Mouse (Mus musculus) liver (tissue): ENCODE results near the gene Sh3bgrl2.

Experiments used
- DNase-seq: peaks from one replicate; pipeline ENCODE4 v3.0.0-alpha.2; 2020; ENCODE audit warnings: mixed read lengths

Gene Sh3bgrl2

DNA sequence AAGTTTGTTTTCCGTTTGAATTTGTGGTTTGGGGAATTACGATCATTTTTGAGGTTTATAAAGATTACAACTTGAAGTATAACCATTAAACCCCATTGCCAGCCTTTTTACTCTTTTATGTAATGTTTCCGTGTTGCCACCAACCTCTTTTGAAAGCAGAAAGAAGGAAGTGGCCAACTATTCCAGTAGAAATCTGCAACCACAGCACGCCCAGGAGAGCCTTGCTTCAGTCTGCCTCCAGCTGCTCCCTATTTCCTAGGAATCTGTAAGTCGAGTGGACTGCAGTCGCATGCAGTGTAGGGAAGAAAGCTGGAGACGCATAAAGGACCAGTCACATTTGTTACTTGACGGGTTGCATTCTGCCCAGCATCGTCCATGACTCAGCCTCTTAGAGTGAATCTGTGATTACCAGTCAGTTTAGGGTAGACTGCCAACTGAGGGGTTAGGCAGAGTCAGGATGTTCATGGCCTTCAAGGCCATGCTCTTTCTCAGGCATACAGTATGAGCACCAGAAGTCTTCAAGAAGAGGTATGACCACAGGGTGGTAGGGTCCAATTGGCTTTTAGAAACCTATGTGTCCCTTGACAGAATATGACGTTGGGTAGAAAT lies 43.8 kb downstream of the Sh3bgrl2 start:
- DNase-seq, result no peak

DNA sequence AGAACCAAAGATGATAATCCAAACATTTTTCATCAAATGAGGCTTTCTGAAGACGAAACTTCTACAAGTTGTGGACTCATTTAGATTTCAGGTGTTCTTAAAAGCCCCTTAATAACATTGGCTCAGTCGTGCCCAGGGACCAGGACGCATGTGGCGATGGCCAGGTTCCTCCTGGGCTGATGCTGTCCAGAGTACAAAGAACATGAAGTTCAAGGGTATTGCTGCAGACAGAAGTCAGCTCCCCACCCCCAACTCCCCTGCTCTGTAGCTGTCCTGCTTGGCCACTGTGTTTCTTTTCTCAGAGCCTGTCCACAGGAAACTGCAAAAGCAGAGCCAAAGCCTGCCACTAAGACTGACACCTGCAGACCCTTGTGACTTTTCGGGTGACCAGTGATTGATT lies 45.7 kb downstream of the Sh3bgrl2 start:
- DNase-seq, result no peak

DNA sequence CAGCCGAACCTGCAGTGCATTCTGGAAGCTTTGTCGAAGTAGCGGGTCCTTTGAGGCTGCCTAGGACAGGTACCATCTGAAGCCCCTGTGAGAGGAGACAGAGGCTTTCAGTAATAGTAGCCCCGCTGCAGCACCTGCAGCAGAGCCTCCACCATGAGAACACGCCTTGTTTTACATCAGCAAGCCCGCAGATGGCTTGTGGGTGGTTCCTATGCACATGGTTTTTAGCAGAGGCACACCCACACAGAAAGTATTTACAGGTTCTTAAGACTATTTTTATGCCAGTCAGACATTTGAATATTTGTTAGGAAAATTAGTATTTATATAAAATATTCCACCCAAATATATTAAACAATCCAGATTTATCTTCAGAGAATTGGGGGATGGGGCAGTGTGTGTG lies 48.0 kb downstream of the Sh3bgrl2 start:
- no peak for DNase-seq

DNA sequence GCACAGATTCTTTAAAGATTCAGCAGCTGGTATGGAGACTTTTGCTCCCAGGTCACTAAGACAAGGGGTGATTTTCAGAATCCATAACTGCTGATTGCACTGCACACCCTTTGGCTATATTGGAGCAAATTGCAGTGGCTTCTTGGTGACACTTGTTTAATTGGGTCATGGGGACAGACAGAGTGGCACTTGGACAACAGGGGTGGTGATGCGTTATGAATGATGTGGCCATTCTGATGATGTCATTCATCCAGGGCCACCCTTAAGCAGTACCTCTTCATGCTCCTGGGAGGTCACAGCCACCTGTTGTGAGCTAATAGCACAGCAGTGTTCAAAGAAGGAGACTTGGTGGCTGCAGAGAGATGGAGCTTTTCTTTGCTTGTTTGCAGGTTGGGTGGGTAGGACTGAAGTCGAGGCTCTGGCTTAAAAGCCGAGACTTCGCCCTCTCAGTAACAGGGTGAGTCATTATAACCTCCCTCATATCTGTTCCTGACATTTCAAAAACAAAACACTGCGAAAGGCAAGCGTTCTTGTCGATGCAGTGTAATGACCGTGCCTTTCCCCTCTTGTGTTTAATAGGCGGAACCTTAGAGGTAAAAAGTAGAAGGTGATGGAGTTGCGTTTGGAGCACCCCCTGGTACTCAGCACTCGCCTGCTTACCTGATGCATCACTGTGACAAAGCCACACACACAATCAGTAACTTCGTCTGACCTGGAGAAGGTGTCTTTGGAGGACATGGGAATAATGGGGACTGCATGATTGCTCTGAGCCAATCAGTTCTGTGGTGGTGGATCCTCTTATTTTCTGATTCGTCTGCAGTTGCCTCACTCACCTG lies 48.7 kb downstream of the Sh3bgrl2 start:
- DNase-seq, result no peak

DNA sequence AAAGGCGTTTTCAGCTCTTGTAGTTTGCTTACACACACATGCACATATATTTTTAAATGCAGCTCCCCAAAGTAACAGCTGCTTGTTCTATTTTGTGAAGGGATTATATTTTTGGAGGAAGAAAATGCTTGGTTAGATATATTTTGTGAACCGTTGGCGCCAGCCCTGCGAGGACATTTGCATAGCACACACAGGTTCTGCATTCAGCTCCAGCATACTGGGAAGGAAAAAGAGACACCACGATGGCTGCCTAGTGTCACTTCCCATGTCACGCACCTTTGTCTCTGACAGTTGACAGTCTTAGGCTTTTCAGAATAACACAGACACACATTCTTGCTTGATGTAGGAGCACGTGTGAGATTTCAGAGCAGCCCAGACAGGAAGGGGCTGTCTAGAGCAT lies 49.9 kb downstream of the Sh3bgrl2 start:
- DNase-seq, result no peak

DNA sequence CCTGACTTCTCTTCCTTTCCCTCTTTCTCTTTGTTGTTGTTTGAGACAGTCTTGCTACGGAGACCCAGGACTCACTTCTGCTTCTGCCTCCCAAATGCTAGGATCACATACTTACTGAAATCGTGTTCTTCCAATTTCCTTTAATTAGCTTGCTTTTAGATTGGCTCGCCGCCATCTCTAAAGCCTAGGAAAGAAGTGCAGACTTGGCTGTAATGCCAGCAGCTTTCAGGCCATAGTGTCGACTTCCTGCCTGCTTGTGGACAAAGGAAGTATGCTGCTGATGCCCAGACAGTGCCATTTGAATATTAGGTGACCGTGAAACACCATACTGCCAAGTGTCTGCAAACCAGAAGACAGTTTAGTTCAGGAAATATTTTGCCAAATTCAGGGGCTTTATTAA lies 51.4 kb downstream of the Sh3bgrl2 start:
- no peak for DNase-seq

DNA sequence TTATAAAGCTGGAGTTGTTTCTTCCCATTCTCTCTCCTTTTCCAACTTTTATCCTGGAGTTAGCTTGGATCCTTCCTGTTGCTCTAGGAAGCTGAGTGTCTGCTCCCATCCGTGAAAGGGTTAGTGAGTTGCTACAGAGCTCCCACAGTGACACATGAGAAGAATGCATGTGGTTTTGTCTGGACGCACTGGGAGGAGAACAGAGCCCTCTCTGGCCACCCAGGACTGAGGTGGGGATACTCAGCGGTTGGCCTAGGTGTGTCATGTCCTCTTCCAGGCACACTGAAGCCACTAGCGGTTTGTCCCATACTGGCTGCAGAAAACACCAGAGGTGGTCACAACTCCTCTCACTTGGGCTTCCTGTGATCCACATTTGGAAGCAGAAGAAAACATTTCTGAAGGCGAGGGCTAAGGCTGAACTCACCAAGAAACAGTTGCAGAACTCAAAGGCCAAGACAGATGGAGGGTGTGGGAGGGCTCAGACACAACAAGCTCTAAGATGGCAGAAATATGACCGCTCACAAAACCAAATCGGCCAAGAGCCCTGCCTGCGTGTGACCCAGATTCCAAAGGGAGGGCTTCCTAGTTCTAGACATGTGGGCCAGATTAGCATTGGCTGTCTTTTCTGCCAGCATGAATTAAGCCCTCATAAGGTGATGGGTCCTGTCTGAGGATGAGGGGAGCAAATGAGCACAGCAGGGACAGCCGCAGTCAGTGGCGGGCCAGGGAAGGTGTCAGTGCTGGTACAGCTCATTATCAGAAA lies 52.3 kb downstream of the Sh3bgrl2 start:
- DNase-seq, result no peak

DNA sequence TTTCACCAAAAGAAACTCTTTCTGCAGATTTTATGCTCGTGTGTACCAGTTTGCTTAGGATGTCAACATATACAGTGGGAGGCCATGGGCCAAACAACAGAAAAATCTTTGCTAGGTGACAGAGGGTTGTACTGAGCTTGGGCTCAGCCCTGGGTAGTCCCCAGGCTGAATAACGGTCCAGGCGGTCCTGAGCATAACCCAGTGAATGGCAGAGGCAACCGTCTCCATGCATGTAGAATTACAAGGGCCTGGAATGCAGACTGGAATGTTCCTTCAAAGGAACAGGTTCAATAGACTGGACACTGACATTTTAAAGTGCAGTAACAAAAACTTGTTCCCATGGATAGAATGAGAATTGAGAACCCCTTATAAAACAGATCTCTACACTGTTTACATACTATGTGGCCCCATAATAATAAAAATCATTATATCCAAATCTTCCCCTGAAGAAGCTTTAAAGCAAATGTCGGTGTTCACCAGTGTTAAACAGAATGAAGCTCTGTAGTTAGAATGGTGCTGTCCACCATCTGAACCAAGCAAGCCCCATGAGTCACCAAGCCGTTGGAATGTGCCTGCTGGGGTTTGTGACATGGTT lies 54.1 kb downstream of the Sh3bgrl2 start:
- no peak for DNase-seq

DNA sequence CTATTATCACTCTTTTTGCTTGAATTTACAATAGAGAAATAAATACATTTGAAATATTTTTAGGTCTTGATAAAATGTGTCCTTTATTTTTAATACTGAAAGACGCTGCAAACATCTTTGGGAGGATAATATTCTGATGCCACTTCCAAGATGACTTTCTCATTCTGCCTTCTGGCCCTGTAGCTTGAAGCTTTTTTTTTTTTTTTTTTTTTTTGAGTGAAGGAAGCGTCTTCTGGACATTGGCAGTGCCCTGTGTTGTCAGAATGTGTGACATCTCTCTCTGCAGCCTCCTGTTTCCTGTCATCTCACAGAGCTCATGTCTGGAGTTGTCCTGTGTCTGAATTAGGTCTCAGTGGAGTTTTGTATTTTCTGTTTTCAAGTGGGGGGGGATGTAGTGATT lies 55.0 kb downstream of the Sh3bgrl2 start:
- no peak for DNase-seq

DNA sequence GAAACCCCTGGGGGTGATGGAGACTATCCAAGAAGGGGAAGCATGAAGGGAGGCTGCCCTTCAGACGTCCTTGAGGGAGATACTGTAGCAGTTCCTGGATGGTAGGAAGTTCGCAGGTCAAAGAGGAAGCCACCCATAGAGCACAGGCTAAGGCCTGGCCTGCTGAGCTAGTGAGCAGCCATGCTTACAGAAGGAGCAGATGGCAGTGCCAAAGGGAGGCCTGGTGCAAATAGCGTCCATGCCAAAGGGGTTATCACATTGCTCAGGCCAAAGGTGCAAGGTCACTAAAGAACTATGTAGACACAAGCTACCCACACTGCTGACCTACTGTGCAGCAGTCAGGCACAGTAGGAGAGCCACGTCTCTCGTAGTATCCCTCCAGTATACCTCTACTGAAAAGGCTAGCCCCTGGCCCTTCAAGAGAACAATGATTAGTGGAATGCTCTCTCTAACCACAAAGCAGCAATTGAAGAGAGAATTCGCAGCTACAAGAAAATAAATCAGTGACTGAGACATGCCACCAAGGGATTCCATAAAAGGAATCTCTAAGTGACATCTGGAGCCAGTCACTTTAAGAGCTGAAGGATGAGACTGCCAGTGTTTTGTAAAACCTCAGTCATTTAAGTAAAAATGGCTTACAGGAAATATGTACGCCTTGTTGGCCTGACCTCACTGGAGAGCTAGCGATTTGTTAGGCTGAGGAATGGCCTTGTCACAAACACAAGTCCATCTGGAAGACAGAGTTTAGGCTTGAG lies 57.9 kb downstream of the Sh3bgrl2 start:
- DNase-seq, result no peak

DNA sequence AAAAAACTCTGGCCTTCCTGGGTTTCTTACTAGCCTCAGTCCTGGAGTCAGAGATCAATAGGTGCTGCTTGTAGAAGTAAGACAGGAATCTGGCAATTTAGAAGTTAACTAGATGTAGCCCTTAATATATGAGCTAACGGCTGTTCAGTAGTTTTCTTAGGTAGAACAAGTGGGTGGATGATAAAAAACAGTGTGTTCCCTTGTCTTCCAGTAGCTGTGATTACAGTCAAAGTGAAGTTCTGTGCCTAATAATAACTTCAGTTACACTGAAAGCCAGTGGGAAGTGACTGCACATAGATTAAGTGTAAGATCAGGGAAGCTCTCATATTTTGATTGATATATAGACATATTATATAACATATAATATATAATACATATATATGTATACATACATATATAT lies 60.0 kb downstream of the Sh3bgrl2 start:
- no peak for DNase-seq

DNA sequence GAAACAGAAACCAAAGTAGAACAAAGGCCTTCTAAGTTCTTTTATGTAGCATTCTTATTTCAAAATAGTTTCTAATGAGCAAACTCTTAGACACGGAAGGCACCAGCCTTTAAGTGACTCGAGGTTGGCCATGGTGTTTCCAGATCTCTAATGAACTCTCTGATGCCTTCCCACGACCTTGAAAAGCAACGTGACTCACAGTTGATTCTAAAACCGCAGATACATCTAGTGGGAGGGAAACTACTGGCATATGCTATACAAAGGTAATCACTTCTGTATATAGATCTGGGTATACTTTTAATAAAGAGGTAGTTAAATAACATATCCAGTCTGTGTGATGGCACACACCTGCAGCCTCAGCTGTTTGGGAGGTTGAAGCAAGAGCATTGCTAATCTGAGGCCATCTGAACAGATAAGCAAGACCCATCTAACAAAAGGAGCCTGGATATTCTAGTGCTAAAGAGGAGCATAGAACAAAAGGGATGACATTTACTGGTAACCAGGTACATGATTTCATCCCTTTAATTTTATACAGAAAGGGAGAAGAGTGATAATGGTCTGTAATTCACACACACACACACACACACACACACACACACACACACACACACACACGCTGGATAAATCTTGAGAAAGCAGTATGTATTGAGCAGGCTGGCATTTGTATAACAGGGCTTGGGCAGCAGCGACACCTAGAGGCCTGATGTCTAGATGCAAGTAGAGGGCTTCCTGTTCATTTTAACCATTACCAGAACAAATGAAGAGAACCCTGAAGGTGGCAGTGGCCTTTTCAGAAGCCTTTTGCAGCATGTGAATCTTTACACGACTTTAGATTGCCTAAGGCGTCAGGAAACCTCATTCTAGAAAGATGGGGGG lies 61.5 kb downstream of the Sh3bgrl2 start:
- peak; percentile 71 for DNase-seq

DNA sequence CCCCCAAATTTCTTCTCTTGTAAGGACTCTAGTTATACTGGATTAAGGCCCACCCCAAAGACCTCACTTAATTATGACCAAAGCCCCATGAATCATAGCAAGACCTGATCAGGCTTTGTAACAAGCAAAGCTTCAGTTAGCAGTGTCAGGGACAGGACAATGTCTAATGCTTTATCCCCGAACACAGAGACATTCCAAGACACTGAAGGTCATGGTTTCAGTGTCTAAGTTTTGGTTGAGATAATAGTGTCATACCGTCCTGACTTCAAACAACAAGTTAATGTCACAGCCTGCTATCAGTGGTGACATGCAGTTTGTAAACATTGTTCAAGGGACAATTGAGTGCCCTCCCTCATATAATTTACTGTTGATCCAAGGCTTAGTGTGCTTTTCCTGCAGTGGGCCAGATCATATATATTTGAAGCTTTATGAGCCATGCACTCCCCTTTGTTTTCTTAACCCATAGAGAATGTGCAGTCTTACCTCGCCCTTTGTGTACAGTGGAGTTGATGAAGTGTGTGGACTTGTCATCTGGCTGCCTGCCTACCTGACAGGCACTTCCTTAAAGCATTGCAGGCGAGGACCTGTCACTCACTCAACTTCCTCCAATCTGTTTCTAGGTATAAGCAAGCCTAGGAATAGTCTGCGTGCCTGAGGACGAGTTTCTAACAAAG lies 67.9 kb downstream of the Sh3bgrl2 start:
- no peak for DNase-seq

DNA sequence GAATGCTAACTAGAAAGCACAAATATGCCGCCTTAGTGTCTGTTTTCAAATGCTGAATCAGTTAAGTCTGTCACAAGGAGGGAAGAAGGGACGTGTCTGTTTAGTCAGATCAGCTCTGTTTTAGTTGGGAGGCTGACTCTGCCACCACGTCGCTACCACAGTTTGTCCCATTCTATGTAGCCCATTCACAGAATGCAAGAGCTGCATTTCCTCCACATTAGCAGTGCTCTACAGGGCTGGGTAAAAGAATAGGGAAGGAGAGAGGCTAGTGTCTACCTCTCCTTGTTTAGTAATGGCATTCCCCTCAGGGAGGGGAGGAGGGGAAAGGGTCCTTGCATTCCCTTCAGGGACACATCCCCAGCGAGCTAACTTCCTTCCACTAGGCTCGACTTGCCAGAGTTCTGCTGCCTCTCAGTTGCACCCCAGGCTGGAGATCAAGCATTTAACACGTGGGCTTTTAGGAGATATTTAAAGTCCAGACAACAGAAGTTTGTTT lies 68.5 kb downstream of the Sh3bgrl2 start:
- no peak for DNase-seq

DNA sequence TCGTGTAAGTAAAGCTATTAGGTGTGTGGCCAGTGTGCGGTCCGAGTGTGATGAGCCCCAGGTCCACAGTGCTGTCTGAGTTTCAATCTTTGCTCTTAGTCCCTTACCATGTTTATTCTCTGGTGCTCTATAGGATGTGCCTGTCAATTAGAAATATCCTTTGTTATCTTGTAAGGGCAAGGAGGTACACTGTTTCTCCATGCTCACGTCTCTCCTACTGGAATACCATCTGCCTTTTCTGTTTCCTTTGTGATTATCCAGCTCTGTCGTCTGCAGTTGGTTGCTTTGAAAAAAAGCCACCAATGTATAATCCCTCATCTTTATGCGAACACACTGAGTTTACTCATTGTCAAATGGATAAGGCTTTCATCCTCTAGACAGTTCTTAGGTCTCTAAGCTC lies 75.3 kb downstream of the Sh3bgrl2 start:
- no peak for DNase-seq

DNA sequence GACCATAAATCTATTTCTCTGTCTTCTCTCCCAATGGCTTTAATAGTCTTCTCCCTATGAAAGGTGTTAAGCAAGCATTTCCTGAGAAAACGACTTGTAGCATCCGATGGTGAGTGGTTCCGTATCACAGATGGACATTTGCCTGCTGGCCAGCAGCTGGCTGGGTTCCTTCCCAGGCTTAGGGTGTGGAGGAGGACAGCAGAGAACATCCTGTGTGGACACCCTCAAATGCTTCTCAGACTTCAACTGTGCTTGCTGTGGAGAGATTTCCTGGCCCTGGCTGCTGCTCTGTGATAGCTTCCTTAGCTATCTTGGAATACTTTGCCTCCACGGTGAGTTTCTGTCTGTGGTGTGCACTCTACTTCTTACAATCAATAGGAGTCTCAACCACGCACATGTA lies 76.1 kb downstream of the Sh3bgrl2 start:
- DNase-seq, result no peak

DNA sequence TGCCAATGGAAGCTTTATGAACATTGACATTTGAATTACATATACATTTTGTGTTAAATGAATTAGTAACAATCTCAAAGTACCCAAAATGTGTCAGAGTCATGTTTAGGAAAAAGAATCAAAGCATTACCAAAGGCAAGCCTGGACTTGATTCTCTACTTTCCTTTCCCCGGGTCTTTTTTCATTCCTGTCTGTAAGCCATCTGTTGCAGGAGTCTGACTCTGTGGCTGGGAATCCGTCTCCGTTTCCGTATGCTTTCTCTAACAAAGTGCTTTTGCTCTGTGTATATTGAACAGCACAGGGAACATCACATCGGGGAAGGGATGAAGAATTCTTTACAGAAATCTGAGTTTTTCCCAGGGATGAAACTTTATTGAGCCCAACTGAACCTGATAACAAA lies 77.0 kb downstream of the Sh3bgrl2 start:
- no peak for DNase-seq

DNA sequence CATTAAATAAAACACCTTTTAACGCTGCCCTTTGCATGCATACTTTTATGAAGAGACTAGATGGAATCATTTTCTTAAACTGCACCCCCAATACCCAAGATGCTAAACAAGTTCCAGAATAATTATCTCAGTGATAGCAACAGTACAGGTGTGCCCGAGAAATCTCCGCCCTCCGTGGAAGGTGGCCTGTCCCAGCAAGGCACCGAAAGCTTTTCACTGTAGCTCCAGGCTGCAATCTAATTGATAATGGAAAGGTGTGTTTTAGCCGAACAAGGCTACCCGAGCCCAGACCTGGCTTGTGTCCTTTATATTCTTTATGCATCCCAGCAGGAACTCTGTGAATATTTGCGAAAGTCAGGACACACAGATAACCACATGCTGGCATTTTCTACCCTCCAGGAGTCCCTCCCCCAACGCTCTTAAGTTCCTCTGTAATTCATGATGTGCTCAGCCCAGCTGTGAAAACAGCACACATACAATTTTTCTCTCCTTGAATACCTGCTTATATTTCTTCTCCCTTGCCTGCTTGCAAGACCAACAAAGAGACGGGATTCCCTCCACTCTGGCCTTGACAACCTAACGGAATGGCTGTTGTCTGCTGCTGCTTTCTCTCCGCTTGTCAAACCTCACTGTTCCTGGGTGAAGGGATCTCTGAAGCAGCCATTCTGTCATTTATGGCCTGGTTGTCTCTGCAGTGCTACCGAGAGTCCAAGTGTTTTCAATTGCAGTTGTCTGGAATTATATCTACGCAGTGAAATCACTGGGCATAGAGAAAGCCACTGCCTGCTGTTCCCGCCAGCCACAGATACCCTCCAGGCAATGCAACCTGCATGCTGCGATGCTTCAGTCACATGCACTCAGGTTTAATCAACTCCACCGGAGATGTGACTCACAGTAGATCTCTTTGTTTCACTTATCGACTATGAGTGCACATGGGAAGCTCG lies 80.8 kb downstream of the Sh3bgrl2 start:
- no peak for DNase-seq

DNA sequence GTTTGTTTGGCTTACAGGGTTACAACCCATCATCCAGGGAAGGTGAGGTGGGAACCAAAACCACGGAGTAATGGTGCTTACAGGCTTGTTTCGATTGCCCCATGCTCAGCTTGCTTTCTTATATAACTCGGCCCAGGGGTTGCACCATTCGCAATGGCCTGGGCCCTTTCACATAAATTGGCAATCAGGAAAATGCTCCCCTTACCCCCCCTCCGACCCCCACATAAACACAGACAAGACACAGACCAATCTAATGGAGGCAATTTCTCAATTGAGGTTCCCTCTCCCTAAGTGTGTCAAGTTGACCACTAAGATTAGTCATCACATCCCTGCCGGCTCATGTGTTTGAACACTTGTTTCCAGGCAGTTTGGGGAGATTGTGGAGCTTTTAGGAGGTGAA lies 82.2 kb downstream of the Sh3bgrl2 start:
- DNase-seq, result no peak

DNA sequence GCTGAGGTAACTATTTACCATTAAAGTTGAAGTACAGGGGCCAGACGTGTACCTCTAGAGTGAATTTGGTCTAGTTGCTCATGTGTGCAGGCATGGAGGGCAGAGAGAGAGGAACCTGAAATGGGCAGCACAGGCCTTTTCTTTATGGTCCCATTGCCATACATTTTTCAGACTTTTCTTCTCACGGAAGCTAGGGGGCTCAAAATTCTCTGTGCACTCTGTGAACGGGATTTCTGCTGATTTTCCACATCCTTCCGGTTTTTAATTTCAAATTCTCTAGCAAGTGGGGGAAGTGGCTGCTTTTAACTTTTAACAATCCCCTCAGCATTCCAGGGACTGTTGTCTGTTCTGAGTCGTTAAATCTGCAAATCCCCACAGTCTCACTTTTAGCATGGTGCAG lies 83.8 kb downstream of the Sh3bgrl2 start:
- no peak for DNase-seq
